Mouse (Mus musculus) ES-CJ7 (cell line): ENCODE measurements at regions not wholly inside any gene's neighbourhood (a gene's known extent, or its start where the extent isn't known, plus 50 kb on each side); places are given as distances from the start of the nearest gene placed in this dataset.
A peak's percentile ranks its signal among the peaks of the same experiment; 100 is the strongest.

Source experiments
- DNase-seq: peaks from one replicate; pipeline ENCODE4 v3.0.0; 2011; ENCODE audit warnings: low read depth, low spot score

DNA sequence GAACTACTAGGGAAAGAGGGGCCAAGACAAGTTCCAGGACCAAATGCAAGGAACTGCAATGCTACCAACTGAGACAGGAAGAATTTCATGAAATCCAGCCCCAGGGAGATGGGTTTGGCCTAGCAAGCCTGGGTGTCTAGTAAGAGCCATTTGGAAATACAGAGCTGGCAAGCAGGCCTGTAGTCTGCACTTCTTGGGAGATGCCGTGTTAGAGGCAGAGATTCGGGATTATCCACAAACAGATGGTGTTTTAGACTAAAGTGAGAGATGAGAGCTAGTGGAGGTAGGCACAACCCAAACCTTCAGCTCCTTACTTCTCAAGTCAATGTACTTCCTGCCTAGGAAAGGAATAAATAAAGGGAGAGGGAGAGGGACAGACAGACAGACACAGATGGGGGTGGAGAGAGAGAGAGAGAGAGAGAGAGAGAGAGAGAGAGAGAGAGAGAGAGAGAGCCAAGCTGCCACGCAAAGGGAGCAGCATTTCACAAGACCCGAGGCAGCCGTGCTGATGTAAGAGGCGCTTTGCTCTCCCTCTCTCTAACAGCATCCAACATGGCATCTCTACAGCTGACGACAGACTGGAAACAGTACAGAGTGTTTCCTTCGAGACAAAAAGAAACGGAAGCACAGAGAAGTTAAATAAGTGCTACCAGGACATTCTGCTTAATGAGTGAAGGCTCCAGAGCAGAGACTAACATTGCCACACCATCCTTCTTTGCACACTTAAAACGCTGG lies 182.9 kb downstream of the Irs2 start:
- DNase-seq: no peak

DNA sequence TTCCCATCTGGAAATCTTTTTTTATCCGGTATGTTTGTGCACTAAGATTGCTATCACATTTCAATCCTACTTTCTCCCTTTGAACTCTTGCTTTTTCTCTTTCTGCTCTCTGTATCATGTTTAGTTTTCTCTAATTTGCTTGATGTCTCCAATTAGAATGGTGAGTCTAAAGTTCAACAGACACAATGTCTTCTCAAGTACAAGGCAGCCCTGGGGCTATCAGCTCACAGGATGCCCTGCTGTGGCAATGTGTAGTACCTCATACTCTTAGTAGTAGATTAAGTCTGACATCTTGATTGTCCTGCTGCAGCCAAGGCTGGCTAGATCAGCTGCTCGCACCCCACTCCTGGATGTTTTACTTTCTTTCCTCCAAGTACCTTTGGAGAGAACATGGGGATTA lies 186.4 kb downstream of the Irs2 start:
- DNase-seq: no peak

DNA sequence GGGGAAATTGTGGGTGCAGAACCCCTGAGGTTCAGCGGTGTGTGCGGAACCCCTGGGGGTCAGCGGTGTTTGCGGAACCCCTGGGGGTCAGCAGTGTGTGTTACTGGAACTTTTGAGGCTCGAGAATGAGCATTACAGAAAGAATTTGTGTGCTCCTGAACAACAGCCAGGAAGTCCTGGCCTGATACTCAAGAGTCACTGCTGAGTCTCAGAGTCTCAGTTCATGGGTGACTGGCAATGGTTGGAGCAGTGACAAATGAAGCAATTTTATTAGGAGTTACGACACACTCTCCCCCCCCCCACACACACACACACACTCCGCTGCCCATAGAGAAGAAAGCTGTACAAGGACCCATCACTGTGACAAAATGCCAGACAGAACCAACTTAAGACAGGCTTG lies 193.8 kb downstream of the Irs2 start:
- DNase-seq: no peak

DNA sequence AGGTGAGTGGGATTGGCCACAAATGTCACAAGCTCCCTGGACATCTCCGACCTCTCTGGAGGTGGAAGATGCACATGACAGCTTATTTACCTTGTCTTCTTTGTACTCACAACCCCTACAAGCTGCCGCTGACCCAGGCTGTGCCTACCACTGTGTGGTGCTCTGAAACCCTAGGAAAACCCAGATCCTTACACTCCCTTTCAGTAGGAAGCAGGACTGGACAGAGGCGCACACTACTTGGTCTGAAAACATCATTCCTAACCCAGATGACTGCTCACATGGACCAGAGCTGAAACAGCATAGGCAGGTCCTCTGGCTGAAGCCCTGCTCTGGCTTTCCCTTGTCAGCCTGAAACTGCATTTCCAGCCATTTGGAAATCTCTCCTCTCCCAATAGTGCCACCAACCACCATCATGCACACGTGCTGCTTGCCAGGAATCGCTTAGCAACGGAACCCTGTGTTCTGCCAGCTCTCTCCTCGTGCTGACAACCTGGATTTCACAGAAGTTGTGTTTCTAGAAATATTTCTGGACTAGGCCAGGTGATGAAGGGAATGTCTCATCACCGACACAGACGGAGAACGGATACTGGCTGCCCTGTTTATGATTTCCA lies 196.1 kb downstream of the Irs2 start:
- DNase-seq: no peak

DNA sequence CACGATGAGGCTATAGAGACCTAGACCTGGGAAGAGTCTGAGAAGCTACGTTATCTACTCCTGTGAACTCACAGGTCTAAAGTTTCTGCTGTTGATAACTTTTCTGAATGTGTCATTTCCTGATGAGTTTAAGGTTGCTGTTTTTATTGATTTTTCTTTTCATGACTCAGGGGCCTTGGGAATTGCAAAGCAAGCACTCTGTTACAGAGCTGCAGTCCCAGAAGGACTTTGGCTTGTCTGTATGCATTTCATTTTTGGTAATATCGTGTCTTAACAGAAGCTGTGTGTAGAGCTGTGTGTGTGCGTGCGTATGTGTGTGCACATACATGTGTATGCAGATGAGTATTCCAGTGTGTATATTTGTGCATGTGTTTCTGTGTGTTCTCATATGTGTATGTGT lies 201.2 kb downstream of the Irs2 start:
- no peak for DNase-seq

DNA sequence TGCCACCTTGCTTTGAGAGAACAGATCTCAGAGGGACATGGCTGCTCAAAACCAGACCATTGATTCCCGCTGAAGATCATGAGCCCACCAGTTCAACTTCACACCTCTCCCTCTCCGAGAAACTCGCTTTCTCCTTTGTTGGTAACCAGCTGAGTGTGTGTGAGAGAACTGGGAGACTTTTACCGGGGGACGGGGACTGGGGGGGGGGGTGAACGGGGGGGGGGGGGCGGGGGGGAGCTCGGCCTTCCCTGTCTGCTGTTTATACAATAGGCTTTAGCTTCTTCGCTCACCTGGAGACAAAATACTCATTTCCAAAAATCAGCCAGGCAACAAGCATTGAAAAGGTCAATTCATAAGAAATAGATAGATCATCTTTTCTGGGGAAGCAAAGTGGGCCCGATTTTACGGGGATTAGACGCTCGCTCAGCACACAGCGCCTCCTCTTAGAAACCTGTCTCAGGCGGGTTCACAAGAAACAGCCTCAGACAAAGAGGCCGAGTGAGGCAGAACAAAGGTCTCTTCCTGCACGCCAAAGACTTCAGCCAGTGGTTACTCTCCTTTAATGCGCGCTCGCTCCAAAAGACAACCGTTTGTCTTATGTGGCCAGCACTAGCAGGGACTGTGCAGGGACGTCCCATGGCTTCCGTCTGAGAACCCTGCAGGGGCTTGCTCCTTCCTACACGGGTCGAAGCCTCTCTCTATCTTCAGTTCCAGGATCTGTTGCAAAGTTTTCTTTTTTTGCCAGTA lies 202.7 kb downstream of the Irs2 start:
- peak; percentile 34 for DNase-seq

DNA sequence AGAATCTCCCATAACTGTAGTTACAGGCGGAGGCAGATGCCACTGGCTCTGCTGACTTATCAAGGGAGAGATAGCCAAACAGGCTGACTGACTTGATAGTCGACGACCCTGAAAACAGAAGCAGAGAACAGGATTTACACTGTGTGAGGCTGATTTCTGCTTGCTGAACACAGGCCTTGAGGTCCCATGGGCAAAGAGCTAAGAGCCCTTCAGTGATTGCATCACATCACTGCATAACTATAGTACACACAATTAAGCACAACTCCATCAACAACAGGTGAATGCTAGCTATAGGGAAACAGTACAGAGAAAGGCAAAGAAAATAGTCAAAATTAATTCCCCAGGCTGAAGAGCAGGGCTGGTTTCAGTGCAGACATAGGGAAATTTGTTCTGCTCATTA lies 203.3 kb downstream of the Irs2 start:
- no peak for DNase-seq

DNA sequence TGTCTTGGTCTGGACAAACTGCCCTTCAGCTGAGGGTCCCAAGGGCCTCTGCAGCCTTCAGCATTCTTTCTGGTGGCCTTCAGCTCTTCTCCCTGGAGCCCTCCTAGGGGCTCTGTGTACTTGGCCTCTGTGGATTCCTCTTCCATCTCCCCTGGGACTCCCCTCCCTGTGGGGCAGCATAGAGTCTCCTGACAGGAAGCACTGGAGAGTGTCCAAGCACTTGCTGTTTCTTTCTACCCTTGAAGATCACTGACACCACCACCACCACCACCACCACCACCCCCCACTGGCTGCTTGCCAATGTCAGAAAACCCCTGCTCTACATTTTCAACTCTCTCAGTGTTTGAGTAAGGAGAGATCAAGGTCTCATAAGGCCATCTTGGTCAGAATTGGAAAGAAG lies 206.3 kb downstream of the Irs2 start:
- no peak for DNase-seq

DNA sequence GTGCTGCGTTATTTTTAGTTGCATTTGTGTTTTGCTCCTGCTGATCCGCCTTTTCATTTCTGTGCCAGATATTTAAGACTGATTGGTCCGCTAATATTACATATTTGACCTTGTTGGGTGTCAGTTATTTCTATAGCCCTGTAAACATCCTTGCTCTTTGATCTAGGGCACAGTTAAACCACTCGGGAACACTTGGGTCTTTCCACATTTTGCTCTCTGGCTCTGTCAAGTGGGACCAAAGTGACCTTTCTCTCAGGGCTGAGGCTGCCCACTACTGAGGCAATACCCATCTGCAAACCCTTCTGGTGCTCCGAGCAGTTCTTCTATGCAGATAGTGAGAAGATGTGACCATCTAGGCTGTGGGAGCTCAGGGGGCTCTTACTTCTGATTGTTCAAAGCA lies 206.7 kb downstream of the Irs2 start:
- DNase-seq: no peak

DNA sequence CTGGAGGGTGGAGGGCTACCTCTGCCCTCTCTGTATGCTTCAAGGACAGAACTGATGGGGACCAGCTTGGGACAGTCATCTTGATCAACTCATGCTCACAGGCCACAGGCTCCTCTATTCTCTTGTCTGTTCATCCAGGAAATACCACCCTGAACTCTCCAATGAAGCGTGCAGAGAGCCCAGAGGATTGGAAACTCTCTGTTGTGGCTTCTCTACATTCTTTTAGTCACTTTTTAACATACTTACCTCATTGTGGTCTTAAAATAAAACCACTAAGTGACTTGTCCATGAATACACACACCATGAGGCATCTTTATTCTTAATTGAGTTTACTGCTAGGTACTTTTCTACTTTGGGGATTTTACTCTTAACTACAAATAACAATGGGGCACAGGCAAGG lies 209.8 kb downstream of the Irs2 start:
- no peak for DNase-seq

DNA sequence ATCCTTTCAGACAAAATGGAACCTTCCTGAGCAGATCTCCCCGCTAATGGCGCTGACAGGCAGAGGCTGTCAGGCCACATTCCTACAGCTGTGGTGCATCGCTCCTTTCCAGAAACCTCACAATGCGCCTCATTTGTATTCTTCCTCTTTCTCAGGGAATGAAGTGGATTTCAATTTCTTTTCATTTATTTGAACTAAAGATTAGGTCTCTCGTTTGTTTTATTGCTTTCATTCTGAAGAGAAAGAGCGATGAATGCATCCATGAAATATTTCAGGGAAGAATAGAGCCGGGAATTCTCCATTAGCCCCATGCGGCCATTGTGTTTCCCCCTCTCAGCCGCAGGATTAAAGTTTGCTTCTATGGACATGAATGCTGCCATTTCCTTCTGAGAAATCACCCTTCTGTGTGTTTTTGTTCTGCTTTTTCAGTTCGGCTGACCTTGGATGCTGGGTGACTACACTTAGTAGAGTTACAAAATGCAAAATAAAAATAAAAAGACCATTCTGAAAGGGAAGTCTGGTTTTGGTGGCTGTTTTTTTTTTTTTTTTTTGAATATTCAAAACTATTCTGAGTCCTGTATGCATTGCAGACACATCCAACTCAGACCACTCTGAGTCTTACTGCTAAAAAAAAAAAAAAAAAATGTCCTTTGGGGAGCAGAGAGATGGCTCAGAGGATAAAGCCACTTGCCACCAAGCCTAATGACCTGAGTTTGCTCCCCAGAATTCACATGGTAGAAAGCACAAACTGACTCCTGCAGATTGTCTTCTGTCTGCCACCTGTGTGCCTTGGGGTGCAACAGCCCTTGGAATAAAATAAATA lies 213.7 kb downstream of the Irs2 start:
- no peak for DNase-seq

DNA sequence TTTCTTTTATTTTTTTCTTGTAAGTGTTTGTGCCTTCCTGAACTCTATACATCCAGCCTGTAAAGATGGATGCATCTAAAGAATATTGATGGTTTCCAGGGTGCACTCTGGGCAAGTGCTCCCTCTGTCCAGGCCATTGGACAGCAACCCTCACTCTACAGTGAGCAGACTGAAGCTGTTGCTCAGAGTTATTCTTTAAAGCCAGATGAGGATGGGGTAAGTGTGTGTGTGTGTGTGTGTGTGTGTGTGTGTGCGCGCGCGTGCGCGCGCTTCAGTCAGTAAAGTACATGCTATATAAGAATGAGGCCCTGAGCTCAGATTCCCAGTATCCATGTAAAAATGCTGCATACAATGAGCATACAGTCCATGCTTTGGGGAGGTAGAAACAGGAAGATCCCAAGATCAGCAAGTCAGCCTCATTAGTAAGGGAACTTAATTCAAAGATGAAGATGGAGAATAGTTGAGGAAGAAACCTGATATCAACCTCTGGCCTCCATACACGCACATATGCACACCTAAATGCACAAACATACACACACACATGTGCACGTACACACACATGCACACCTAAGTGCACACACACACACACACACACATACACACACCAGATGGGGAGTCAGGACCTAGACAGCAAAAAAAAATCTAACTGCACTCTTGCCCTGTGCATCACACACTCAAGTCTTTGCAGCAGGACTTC lies 214.4 kb downstream of the Irs2 start:
- DNase-seq: no peak

DNA sequence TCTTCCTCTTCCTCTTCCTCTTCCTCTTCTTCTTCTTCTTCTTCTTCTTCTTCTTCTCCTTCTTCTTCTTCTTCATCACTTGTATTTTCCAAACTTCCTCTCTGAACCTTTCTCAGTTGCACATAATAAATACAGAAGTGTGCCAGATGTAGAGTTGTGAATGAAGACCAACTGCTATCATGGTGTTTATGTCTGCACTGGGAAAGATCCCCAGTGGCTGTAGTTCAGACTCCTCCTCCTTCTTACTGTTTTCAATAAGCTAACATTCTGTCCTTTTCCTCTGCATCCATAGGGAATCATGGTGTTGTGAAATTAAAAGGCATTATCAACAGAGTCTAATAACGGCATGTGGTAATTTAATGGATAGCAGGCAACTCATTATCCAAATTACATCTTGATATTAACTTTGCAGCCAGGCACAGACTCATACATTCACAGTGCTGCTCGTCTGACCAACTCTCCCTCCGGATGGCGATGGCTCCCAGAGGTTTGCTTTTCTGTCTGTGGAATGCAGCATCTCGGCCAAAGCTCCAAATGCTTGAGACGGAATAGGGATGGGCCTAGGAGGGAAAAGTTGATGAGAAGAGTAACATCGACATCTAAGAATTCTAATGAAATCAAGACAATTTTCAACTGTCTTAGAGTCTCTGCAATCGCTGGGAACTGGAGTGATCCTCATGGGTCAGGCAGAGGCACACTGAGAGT lies 219.6 kb downstream of the Irs2 start:
- DNase-seq: no peak

DNA sequence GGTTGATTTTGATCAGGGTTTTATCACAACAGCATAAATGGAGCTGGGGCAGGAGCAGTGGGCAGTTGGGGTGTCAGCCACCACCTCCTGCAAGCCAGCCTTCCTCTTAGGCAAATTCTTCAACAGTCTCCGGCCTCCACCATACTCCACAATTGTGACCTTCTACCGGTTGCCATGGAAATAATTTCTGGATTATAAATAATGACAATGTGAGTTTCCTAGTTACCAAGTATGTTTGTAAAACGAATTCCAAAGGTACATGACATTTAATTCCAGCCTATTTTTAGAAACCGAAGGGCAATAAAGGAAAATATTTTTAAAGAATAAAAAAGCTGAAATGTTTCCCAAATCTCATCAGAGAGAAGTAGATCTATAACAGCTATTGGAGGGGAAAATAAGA lies 222.5 kb downstream of the Irs2 start:
- DNase-seq: no peak

DNA sequence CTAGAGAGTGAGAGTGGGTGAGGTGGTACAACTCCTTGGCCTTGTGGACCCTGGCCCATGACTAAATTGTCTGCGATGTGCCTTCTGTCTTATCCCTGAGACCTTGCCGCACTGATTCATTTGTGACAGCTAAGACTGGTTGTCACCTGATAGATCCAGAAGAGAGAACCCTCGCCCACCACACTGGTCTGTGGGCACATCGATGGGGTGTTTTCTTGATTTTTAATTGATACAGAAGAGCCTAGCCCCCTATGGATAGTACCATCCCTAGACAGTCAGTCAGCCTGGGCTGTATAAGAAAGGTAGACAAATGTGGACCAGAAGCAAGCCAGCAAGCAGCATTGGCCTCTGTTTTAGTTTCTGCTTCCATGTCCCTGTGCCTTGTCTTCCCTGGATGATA lies 222.9 kb downstream of the Irs2 start:
- DNase-seq: no peak

DNA sequence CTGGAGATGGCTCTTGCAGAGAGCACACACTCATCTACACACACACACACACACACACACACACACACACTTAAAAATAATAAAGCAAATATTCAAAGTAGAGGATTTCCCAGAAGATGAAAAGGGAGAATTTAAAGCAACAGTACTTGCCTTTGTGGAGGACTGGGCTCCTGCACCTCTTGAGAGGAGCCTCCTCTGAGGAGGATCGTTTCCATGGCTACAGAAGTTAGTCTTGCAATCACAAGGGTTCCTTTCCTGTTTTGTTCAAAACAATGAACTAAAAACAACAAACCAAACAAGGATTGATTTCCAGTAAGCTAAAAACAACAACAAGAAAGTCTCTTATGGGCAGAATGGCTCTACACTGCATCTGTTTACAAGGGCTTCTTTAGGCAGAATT lies 223.8 kb downstream of the Irs2 start:
- no peak for DNase-seq

DNA sequence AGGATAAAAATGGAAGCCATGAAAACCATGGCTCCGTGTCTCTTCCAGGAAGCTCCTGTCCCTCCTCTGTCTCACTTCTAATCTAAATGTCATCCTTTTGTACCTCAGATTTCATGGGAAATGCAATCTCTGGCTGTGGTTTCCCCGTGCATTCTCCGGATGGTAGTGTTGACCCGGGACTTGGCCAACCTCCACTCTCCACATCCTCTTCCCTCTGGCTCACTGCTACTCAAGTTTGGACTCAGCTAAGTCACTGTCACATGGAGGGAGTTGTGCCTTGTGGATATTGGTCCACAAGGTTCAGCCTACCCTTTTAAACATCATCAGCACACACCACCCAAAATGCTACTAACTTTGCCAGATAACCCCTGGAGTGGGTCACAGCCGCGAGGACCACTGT lies 226.4 kb downstream of the Irs2 start:
- DNase-seq: no peak

DNA sequence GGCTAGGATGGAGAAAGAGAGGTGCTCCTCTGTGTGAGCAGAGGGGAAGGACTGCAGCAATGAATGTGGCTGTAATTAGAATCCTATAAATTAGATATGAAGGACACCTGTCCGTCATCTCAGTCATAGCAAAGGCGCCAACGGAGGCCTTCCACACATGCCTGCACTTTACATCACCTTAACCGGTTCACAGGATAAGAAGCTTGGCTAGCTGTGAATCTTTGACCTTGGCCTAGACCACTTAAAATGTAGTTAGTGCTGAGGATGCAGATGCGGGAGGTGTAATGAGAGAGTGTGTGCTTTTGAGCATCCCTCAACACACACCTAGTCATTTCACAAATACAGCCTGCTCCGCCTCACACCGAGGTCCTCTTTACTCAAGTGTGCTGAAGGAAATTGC lies 228.6 kb downstream of the Irs2 start:
- no peak for DNase-seq

DNA sequence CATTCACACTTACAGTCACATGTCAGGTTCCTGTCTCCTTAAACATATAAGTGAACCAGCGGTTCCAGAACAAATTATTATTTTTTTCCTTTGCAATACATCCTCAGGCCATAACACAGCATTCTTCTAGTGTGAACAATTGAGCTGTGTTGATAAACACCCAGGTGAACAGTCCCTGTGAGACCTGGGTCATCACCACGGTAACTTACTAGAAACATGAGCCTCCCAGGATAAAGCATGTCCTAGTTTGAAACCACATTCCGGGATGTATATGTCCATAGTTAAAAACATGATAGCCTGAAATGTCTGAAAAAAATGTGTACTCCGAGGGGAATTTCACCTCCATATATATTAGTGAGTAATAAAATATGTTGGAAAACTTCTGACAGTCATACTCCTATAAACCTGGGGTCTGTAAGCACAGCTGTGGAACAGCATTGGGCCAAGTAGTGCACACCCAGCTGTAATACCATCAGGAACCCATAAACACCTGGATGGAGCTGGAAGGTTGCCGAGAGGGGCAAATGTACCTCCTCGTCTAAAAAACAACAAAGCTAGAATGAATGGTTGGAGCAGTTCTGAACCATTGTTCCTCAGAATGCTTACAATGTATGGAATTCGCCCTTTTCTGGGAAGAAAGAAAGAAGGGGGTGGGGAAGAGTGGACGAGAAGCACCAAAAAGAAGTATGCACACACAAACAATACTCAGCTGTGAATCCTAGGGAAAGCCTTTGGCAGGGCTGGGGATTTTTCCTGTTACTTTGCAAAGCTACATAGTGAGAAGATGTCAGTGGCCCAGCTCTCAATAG lies 232.9 kb downstream of the Irs2 start:
- DNase-seq: peak; percentile 14

DNA sequence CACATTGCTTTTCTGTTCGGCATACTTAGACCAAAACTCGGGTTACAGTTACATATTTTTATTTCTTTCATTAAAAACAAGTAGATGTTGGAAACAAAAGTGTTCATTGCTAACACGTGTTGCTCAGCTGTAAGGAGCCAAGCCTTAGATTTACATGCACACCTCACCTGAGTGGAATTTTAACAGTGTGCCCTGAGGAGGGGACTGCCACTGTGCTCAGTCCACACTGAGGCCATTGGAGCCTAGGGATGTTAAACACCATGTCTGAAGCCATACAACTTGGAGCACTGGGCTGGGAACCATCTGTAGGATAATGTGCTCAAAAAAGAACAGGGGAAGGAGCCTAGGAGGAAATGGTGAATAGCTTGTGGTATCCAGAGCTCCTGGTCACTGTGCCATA lies 233.5 kb downstream of the Irs2 start:
- no peak for DNase-seq
